Mouse (Mus musculus) naive thymus-derived CD4-positive, alpha-beta T cell, adult 2 months (primary cell): ENCODE measurements around the gene Ptpn14.

Experiments
- DNase-seq: peaks from one replicate; pipeline ENCODE4 v3.0.0-alpha.2; 2011; ENCODE audit warnings: low read depth

Gene Ptpn14

GRCm38 (mm10) chr1:189808453-189808852 lies 80.4 kb downstream of the Ptpn14 start:
- DNase-seq = no peak

- no peak for DNase-seq
Measured at GRCm38 (mm10) chr1:189811778-189812177, 83.7 kb downstream of the Ptpn14 start.

GRCm38 (mm10) chr1:189814385-189814784 lies 86.3 kb downstream of the Ptpn14 start:
- DNase-seq = no peak

DNA sequence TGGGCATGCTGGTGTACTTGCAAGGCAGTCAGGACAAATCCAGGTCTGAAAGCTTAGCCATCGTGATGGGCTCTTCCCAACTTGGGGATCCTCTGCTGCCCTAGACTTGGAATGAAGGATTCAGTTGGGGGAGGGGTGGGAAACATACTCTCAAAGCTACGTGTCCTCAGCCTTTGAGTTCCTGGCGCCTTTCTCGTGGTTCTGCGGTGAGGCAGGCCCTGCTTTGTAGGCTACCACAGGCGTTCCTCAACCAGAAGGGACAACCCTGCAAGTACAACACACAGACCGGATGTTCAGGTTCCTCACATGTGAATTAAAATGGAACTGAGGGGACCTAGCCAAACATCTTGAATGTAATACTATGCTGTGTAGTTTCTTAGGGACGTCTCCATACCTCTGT lies 89.0 kb downstream of the Ptpn14 start:
- DNase-seq = no peak

GRCm38 (mm10) chr1:189817810-189818209 lies 89.7 kb downstream of the Ptpn14 start:
- DNase-seq = no peak

- no peak for DNase-seq
Measured at GRCm38 (mm10) chr1:189820111-189820510, 92.0 kb downstream of the Ptpn14 start.

DNA sequence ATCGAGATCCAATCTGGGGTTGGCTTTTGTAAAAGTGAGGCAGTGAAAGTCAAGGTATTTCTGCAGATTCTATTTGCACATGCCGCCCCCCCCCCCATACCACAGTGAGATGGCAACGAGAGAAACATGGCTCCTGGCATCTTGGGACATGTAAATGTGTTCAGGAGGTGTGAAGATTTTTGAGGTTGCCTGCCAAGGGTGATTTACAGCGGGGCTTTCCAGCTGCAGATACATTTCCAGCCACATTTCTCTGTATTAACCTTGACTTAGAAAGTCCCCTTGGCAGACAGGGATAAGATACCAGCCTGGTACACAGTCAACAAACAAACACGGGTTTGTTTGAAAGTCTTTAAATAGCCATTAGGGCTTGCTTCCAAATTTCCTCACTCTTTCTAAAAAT lies 96.4 kb downstream of the Ptpn14 start:
- no peak for DNase-seq

GRCm38 (mm10) chr1:189830391-189830790 lies 102.3 kb downstream of the Ptpn14 start:
- no peak for DNase-seq

DNA sequence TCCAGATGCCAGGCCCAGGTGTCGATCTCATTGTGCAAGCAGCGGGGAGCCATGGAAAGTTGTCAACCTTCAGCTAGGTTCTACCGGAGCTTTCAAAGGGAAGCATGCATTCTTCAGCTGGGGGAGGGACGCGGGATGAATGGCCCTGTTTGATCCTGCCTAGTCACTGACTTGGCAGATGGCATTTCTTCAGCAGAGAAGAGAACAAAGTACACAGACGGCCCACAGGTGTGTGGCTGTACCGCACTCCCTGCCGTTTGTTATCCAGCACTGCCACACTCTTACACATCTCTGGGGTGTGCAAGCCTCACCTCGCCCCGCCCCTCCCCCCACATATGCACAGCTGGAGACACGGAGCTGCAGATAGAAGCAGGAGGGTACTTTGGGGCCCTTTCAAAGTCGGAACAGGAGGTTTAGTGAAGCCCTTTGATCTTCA lies 102.7 kb downstream of the Ptpn14 start:
- DNase-seq = peak; percentile 50

- DNase-seq = no peak
Measured at GRCm38 (mm10) chr1:189833351-189833750, 105.3 kb downstream of the Ptpn14 start.

DNA sequence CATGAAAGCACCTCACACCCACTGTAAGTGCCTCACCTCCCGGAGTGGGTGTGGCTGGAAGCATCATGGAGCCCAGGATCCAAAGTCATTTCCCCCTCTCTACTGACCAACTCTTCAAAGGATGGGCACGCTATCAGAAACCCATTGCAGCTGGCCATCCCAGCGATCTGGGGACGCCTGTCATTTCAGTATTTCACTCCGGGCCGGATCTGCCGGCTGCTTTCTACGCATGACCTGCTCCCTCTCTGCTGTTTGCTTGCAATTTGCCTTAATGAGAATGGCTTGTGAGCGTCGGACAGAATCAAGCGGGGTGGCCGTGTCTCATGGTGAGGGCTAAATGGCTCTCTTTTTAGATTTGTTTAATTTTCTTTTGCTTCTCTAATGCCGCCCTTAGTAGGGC lies 106.1 kb downstream of the Ptpn14 start:
- no peak for DNase-seq

GRCm38 (mm10) chr1:189846319-189846718 lies 118.3 kb downstream of the Ptpn14 start:
- DNase-seq = no peak

DNA sequence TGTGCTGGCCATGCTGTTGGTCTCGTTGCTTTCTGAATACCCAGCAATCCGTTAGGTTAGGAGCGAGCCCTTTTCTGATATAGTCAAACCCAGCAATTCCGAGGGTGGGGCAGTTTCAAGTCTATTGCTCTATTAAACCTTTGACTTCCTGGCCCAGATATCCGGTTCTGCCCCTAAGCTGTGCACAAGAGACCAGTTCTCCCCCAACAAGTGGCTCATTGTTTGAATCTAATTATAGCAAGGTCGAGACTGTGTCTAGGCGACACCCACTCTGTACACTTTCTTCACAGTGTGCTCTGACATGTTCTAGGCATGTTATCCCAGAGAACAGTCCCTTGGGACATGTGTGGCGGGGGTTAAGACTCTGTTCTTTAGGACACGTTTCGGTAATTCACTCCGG lies 121.5 kb downstream of the Ptpn14 start:
- no peak for DNase-seq

GRCm38 (mm10) chr1:189852051-189852450 lies 124.0 kb downstream of the Ptpn14 start:
- no peak for DNase-seq

DNA sequence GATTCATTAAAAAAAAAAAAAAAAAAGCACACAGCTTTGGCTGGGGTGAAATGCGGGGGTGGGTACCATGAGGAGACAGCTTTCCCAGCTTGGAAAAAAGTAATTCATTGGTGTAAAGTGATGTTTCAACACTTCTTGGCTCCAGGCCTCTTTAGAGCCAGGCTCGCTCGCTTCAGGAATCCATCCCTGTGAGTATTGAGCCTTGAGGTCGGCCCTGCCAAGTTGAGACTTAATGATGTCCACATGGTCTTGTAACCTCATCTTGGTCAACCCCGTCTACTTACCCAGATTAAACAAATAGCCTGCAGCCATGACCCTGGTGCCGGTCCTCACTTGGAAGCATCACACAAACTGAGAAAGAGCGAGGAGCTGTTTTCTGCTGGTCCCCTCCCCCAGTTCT lies 124.4 kb downstream of the Ptpn14 start:
- no peak for DNase-seq

GRCm38 (mm10) chr1:189854646-189855045 lies 126.6 kb downstream of the Ptpn14 start:
- DNase-seq = no peak

GRCm38 (mm10) chr1:189855739-189856138 lies 127.7 kb downstream of the Ptpn14 start:
- DNase-seq = peak; percentile 39

DNA sequence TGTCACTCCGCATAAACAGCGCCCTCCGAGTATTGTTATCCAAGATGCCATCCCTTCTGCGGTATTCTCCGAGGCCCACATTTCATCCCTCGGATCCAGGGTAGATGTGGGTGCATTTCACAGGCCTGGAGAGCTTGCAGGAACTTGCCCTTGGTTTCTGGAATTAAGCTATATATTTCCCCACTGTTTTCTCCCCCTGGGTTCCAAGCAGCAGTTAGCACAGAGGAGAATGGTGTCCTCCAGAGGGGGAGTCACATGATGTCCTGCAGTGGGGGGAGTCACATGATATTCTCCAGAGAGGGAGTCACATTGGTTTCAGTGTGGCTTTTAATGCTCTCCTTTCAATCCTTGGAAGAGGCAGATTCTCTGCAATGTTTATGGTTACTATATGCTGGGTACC lies 130.3 kb downstream of the Ptpn14 start:
- DNase-seq = no peak

DNA sequence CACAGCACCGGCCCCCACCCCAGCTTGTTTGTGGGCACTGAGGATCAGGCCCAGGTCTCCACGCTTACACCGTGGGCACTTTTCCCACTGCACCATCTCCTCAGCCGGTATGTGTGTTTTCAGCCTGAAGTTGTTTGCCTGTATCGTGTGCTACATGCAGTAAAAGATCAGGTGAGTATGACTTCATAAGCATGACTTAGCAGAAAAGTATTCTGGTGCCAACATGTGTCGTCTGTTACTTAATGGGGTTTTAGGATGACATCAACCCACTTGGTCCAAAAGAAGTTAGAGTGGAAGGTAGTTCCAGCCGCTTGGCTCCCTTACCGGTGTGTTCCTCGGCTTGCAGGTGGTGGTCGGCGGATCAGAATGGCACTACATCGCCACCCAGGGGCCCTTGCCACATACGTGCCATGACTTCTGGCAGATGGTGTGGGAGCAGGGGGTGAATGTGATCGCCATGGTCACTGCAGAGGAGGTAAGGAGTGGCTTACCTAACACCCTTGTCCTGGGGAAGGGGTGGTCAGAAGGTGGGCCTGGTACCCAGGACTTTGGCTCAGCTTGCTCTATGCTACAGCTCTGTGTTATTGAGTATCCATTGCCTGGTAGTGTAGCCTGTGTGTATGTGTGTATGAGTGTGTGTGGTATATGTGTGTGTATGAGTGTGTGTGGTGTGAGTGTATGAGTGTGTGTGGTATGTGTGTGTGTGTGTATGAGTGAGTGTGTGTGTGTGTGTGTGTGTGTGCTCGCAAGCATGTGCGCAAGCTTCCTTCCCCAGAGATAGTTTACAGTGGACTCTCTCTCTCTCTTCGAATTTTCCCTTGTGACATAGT lies 132.3 kb downstream of the Ptpn14 start:
- DNase-seq = no peak

GRCm38 (mm10) chr1:189860942-189861315 lies 132.9 kb downstream of the Ptpn14 start:
- no peak for DNase-seq

DNA sequence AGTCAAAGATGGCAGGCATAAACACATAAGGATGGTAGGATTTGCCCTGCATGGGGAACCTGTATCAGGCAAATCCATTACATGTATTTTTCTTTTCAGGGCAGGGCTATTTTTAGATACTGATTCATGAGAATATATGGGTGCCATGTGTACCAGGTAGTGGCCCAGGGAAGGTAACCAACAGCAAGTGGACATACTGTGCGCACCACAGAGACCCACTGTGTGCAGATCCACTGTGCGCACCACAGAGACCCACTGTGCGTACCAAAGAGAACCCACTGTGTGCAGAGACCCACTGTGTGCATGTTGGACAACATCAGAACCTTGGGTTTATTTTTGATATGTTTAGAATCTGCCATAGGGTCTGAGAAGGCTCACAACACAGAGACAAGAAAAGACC lies 135.7 kb downstream of the Ptpn14 start:
- no peak for DNase-seq

DNA sequence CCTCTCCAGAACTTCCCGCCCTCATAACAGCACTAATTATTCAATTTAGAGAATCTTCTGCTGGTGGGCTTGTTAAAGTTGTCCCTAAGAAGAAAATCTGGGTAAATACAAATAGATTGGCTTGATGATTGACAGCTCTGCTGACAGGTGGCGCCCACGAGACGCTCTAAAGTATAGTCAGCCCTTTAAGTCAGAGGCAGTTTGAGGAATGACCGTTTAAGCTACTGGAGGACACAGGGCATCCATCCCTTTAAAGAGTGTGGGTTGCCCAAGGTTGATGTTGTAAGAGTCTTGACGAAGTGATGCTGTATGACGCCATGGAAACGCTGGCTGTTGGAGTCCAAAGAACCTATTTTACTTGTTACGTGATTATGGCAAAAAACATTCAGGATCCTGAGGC lies 136.2 kb downstream of the Ptpn14 start:
- DNase-seq = no peak

GRCm38 (mm10) chr1:189864846-189865560 lies 136.9 kb downstream of the Ptpn14 start:
- DNase-seq = no peak

GRCm38 (mm10) chr1:189866621-189867020 lies 138.6 kb downstream of the Ptpn14 start:
- DNase-seq = no peak
